Comparison of ENCODE assay signal across 11 mouse cellular contexts in the genomic region with DNA sequence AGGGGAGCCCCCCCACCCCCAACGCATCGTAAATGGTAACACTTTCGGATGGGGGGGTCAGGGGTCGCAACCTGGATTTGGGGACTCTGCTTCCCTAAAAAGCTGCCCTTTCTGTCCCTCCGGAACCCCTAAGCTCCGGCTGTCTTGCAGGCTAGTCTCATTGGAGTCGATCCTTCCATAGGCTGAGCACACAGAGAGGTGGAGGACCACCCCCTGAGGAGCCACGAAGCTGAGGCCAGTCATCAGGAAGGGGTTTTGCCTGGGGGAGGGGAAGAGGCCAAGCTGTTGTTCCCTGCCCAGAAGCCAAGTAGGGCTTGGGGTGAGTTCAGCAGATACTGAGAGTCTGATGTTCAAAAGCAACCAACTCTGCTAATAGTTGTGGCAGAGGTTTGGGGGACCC. TPM values are rescaled to one million over a fixed set of nuclear protein-coding genes. Genes with fewer than 3 reads are reported as not detected.
A peak's percentile ranks its signal among the peaks of the same experiment; 100 is the strongest.
DNase-seq lines count a peak whose midpoint lies in the region; ATAC-seq and TF ChIP-seq lines count a peak whose summit lies in the region.
"Had no signal": no experiment of that assay in that cellular context is flagged by ENCODE, and none has a peak within 500 bp of the region (broad histone marks: within the 10 kb centered on the region; RNA-seq: fewer than 3 reads in every experiment).

No protein-coding gene starts in this region.

- DNase-seq in heart, postnatal 0 days (ENCODE audit: low spot score) = no peak
- DNase-seq in heart, postnatal 14 days = no peak
- peak; percentile 45 for DNase-seq in embryo, embryonic 10 days (ENCODE audit: low spot score)
- DNase-seq in adrenal gland, adult 18-20 months (ENCODE audit: low spot score in 2 of 2) = no peak
- DNase-seq in urinary bladder, postnatal 36 days (ENCODE audit: low spot score in 2 of 2) = no peak
- DNase-seq in urinary bladder, postnatal 4 days (ENCODE audit: low spot score in 2 of 2) = no peak
- DNase-seq: cerebellum, adult 2 months had no signal

- H3K4me1 ChIP-seq in heart, postnatal 0 days (ENCODE audit: control insufficient read depth, insufficient read depth) = peaks cover 4% of the 10 kb centered on the region; the same call in 1 of the 2 replicates
- H3K4me1 ChIP-seq in hindbrain, embryonic 15.5 days (replicated peaks) = peaks cover 15% of the 10 kb centered on the region
- peaks cover 10% of the 10 kb centered on the region for H3K4me1 ChIP-seq in midbrain, embryonic 15.5 days

- ATAC-seq in heart, postnatal 0 days (ENCODE audit: insufficient read depth, low read depth) = no peak
- ATAC-seq in hindbrain, embryonic 15.5 days (ENCODE audit: low FRiP score, low read depth) = peak; percentile 55; the same call in 1 of the 2 replicates
- peak; percentile 51; the same call in 1 of the 2 replicates for ATAC-seq in midbrain, embryonic 15.5 days (replicated peaks)

- H3K27me3 ChIP-seq in heart, postnatal 0 days (ENCODE audit: control insufficient read depth, insufficient read depth, low read length) = peaks cover 65% of the 10 kb centered on the region
- H3K27me3 ChIP-seq in hindbrain, embryonic 15.5 days = peaks cover 27% of the 10 kb centered on the region
- peaks cover 37% of the 10 kb centered on the region for H3K27me3 ChIP-seq in midbrain, embryonic 15.5 days (replicated peaks)

- WGBS in heart, postnatal 0 days = 11% methylated on average over 8 of the region's 8 CpGs
- 1% methylated on average over 8 of the region's 8 CpGs for WGBS in hindbrain, embryonic 15.5 days
- 6% methylated on average over 8 of the region's 8 CpGs for WGBS in midbrain, embryonic 15.5 days

- 0 out of 2 replicates have a peak, but pooled peaks cover 3% of the 10 kb centered on the region for H3K9me3 ChIP-seq in heart, postnatal 0 days (replicated peaks; ENCODE audit: control insufficient read depth, low read length)
- no peaks in the 10 kb centered on the region for H3K9me3 ChIP-seq in hindbrain, embryonic 15.5 days
- no peaks in the 10 kb centered on the region for H3K9me3 ChIP-seq in midbrain, embryonic 15.5 days

- H3K4me3 ChIP-seq in heart, postnatal 0 days (ENCODE audit: low read depth, low read length) = peak overlapping the region; percentile 58
- H3K4me3 ChIP-seq in hindbrain, embryonic 15.5 days = peak overlapping the region; percentile 52
- H3K4me3 ChIP-seq in midbrain, embryonic 15.5 days = peak overlapping the region; percentile 47

- no peaks in the 10 kb centered on the region for H3K36me3 ChIP-seq in heart, postnatal 0 days (replicated peaks; ENCODE audit: control insufficient read depth, insufficient read depth, low read length)
- H3K36me3 ChIP-seq in hindbrain, embryonic 15.5 days = no peaks in the 10 kb centered on the region
- no peaks in the 10 kb centered on the region for H3K36me3 ChIP-seq in midbrain, embryonic 15.5 days (replicated peaks)

- H3K4me2 ChIP-seq in heart, postnatal 0 days (ENCODE audit: low read depth, low read length) = peak overlapping the region; percentile 95
- H3K4me2 ChIP-seq in hindbrain, embryonic 15.5 days = peak overlapping the region; percentile 90
- H3K4me2 ChIP-seq in midbrain, embryonic 15.5 days = peak overlapping the region; percentile 78

- no peak overlapping the region for H3K27ac ChIP-seq in heart, postnatal 0 days (ENCODE audit: low read depth)
- no peak overlapping the region for H3K27ac ChIP-seq in hindbrain, embryonic 15.5 days (replicated peaks)
- H3K27ac ChIP-seq in midbrain, embryonic 15.5 days = peak overlapping the region; percentile 57; the same call in 1 of the 2 replicates
- H3K27ac ChIP-seq: macrophage had no signal

- intact Hi-C loops in heart, postnatal 14 days (cut with DNase I) = no loop called here

- peak overlapping the region; percentile 50; the same call in 1 of the 2 replicates for H3K9ac ChIP-seq in heart, postnatal 0 days (replicated peaks; ENCODE audit: low read depth, low read length)
- H3K9ac ChIP-seq in hindbrain, embryonic 15.5 days = peak overlapping the region; percentile 54
- peak overlapping the region; percentile 62 for H3K9ac ChIP-seq in midbrain, embryonic 15.5 days

- TF ChIP-seq CTCF in heart, postnatal 0 days (IDR thresholded peaks at IDR 0.05; ENCODE audit: low read depth) = no peak

- no peak for TF ChIP-seq EP300 in heart, postnatal 0 days (IDR thresholded peaks at IDR 0.05; ENCODE audit: low read depth)

RNA-seq across cellular contexts. Expression of gene Wnt3a, which starts 26.0 kb away (rescaled TPM):
- total RNA-seq in heart, postnatal 0 days (2014; rRNA removed; ENCODE audit: low replicate concordance) = not detected in 2 replicates
- polyA plus RNA-seq in heart, postnatal 0 days (2015; fragmentation: Nextera tagmentation; extraction: Ambion mirVana) = not detected in 2 replicates
- not detected for total RNA-seq in heart, postnatal 14 days (2021)
- 0.94 and 1.5 TPM in 2 replicates for polyA plus RNA-seq in hindbrain, embryonic 15.5 days (2015; fragmentation: Nextera tagmentation; extraction: Ambion mirVana)
- 0.43 and 0.61 TPM in 2 replicates for polyA plus RNA-seq in midbrain, embryonic 15.5 days (2015; fragmentation: Nextera tagmentation; extraction: Ambion mirVana)
- not detected for total RNA-seq in adrenal gland, adult 18-20 months (2021)
- total RNA-seq: MEL had no signal
- polyA plus RNA-seq: cerebellum, adult 2 months; macrophage had no signal

RNA-seq across cellular contexts. Expression of gene Arf1, which starts 36.5 kb away (rescaled TPM):
- 336 and 378 TPM in 2 replicates for total RNA-seq in heart, postnatal 0 days (2014; rRNA removed; ENCODE audit: low replicate concordance)
- polyA plus RNA-seq in heart, postnatal 0 days (2015; fragmentation: Nextera tagmentation; extraction: Ambion mirVana) = 533 and 540 TPM in 2 replicates
- total RNA-seq in heart, postnatal 14 days (2021) = 100 to 1,000 TPM; 273 to 286 TPM
- 620 and 653 TPM in 2 replicates for polyA plus RNA-seq in hindbrain, embryonic 15.5 days (2015; fragmentation: Nextera tagmentation; extraction: Ambion mirVana)
- polyA plus RNA-seq in midbrain, embryonic 15.5 days (2015; fragmentation: Nextera tagmentation; extraction: Ambion mirVana) = 645 TPM in 2 replicates
- 100 to 1,000 TPM; 407 to 488 TPM for total RNA-seq in adrenal gland, adult 18-20 months (2021)

RNA-seq across cellular contexts. Expression of gene Wnt9a, which starts 42.1 kb away (rescaled TPM):
- total RNA-seq in heart, postnatal 0 days (2014; rRNA removed; ENCODE audit: low replicate concordance) = 3.4 and 4.0 TPM in 2 replicates
- 2.8 and 2.9 TPM in 2 replicates for polyA plus RNA-seq in heart, postnatal 0 days (2015; fragmentation: Nextera tagmentation; extraction: Ambion mirVana)
- 1 to 10 TPM; 4.9 to 5.6 TPM for total RNA-seq in heart, postnatal 14 days (2021)
- 3.5 and 4.1 TPM in 2 replicates for polyA plus RNA-seq in hindbrain, embryonic 15.5 days (2015; fragmentation: Nextera tagmentation; extraction: Ambion mirVana)
- 3.8 and 3.9 TPM in 2 replicates for polyA plus RNA-seq in midbrain, embryonic 15.5 days (2015; fragmentation: Nextera tagmentation; extraction: Ambion mirVana)
- total RNA-seq in adrenal gland, adult 18-20 months (2021) = 1 to 10 TPM in 1 of 2 experiments, under 1 TPM in 1; 0.80 to 1.1 TPM
- total RNA-seq: MEL had no signal

RNA-seq across cellular contexts. Expression of gene 2310033P09Rik, which starts 56.5 kb away (rescaled TPM):
- 1.6 TPM in 1 of 2 replicates, not detected in the other for total RNA-seq in heart, postnatal 0 days (2014; rRNA removed; ENCODE audit: low replicate concordance)
- 19.9 and 21.4 TPM in 2 replicates for polyA plus RNA-seq in heart, postnatal 0 days (2015; fragmentation: Nextera tagmentation; extraction: Ambion mirVana)
- total RNA-seq in heart, postnatal 14 days (2021) = 1 to 10 TPM; 7.9 to 8.2 TPM
- 27.7 and 28.6 TPM in 2 replicates for polyA plus RNA-seq in hindbrain, embryonic 15.5 days (2015; fragmentation: Nextera tagmentation; extraction: Ambion mirVana)
- 24.3 and 27.7 TPM in 2 replicates for polyA plus RNA-seq in midbrain, embryonic 15.5 days (2015; fragmentation: Nextera tagmentation; extraction: Ambion mirVana)
- total RNA-seq in adrenal gland, adult 18-20 months (2021) = 10 to 100 TPM; 20.4 to 27.1 TPM
